Comparison of ENCODE assay signal across 13 mouse cellular contexts in genomic region chr7:27309832-27310231, GRCm38 (mm10). TPM values are rescaled to one million over a fixed set of nuclear protein-coding genes. Genes with fewer than 3 reads are reported as not detected.
DNase-seq lines count a peak whose midpoint lies in the region; ATAC-seq and TF ChIP-seq lines count a peak whose summit lies in the region.
"Had no signal": no experiment of that assay in that cellular context is flagged by ENCODE, and none has a peak within 500 bp of the region (broad histone marks: within the 10 kb centered on the region; RNA-seq: fewer than 3 reads in every experiment).

No protein-coding gene starts in this region.

- H3K4me2 ChIP-seq in heart, embryonic 11.5 days = peak overlapping the region; percentile 67
- peak overlapping the region; percentile 56; the same call in 1 of the 2 replicates for H3K4me2 ChIP-seq in kidney, embryonic 16.5 days (replicated peaks; ENCODE audit: low read depth, low read length)

- H3K9ac ChIP-seq in heart, embryonic 11.5 days (ENCODE audit: low read depth, low read length) = no peak overlapping the region
- no peak overlapping the region for H3K9ac ChIP-seq in kidney, embryonic 16.5 days (replicated peaks; ENCODE audit: low read length)
- H3K9ac ChIP-seq in ES-E14 (ENCODE audit: insufficient read depth, low read depth, low read length, poor library complexity, severe bottlenecking) = peak overlapping the region; percentile 81

- in situ Hi-C loops in ES-E14 (cut with MboI; ENCODE audit: low sequenced_read_pairs in 2 of 2, unreplicated experiment in 2 of 2) = no loop called here

- H3K27me3 ChIP-seq in heart, embryonic 11.5 days (ENCODE audit: control insufficient read depth, insufficient read depth, low read length) = peaks cover 22% of the 10 kb centered on the region
- H3K27me3 ChIP-seq in kidney, embryonic 16.5 days (ENCODE audit: insufficient read depth, low read length) = no peaks in the 10 kb centered on the region; the same call in 1 of the 2 replicates
- H3K27me3 ChIP-seq in limb, embryonic 10.5 days (ENCODE audit: low read depth, poor library complexity, severe bottlenecking) = peaks cover 47% of the 10 kb centered on the region
- H3K27me3 ChIP-seq: Patski had no signal

- H3K9me3 ChIP-seq in heart, embryonic 11.5 days (replicated peaks; ENCODE audit: control insufficient read depth, low read length) = peaks cover 10% of the 10 kb centered on the region
- peaks cover 16% of the 10 kb centered on the region for H3K9me3 ChIP-seq in kidney, embryonic 16.5 days (ENCODE audit: low read length)
- H3K9me3 ChIP-seq in ES-E14 (ENCODE audit: control insufficient read depth, insufficient read depth, low read depth, low read length) = peaks cover 1% of the 10 kb centered on the region; the same call in 1 of the 2 replicates
- H3K9me3 ChIP-seq in limb, embryonic 10.5 days (replicated peaks) = peaks cover 8% of the 10 kb centered on the region

- H3K36me3 ChIP-seq in heart, embryonic 11.5 days (ENCODE audit: control insufficient read depth, insufficient read depth, low read length) = no peaks in the 10 kb centered on the region; the same call in 1 of the 2 replicates
- H3K36me3 ChIP-seq in kidney, embryonic 16.5 days (ENCODE audit: insufficient read depth, low read length) = peaks cover 13% of the 10 kb centered on the region
- H3K36me3 ChIP-seq in ES-E14 (ENCODE audit: control insufficient read depth, insufficient read depth, low read length, poor library complexity, severe bottlenecking) = peaks cover 24% of the 10 kb centered on the region
- no peaks in the 10 kb centered on the region for H3K36me3 ChIP-seq in limb, embryonic 10.5 days

- H3K4me3 ChIP-seq in heart, embryonic 11.5 days (ENCODE audit: low read depth, low read length) = no peak overlapping the region
- H3K4me3 ChIP-seq in kidney, embryonic 16.5 days (ENCODE audit: low read length) = no peak overlapping the region
- H3K4me3 ChIP-seq in ES-E14 (ENCODE audit: insufficient read depth in 1 of 2, low read depth in 1 of 2, low read length in 2 of 2, poor library complexity in 1 of 2, severe bottlenecking in 1 of 2) = peak overlapping the region; percentile 64
- H3K4me3 ChIP-seq in limb, embryonic 10.5 days = no peak overlapping the region

- WGBS in heart, embryonic 11.5 days (ENCODE audit: insufficient replicate concordance) = 44% methylated on average over 3 of the region's 3 CpGs
- WGBS in kidney, embryonic 16.5 days = 22% methylated on average over 3 of the region's 3 CpGs
- 59% methylated on average over 3 of the region's 3 CpGs for WGBS in limb, embryonic 10.5 days

- H3K27ac ChIP-seq in heart, embryonic 11.5 days (ENCODE audit: low read depth, low read length) = no peak overlapping the region
- H3K27ac ChIP-seq in kidney, embryonic 16.5 days (ENCODE audit: low read length) = no peak overlapping the region
- H3K27ac ChIP-seq in ES-E14 (ENCODE audit: insufficient read depth, low read depth, low read length, poor library complexity, severe bottlenecking) = peak overlapping the region; percentile 98
- H3K27ac ChIP-seq in limb, embryonic 10.5 days = no peak overlapping the region

- peaks cover 3% of the 10 kb centered on the region for H3K4me1 ChIP-seq in heart, embryonic 11.5 days (ENCODE audit: control insufficient read depth, insufficient read depth, low read length)
- peaks cover 12% of the 10 kb centered on the region; the same call in 1 of the 2 replicates for H3K4me1 ChIP-seq in kidney, embryonic 16.5 days (ENCODE audit: insufficient read depth, low read length)
- peaks cover 7 to 14% of the 10 kb centered on the region in 2 experiments for H3K4me1 ChIP-seq in ES-E14 (ENCODE audit: control insufficient read depth in 2 of 2, insufficient read depth in 2 of 2, low read length in 2 of 2, poor library complexity in 1 of 2)
- peaks cover 23% of the 10 kb centered on the region for H3K4me1 ChIP-seq in limb, embryonic 10.5 days

- 0 out of 2 replicates have a peak, but pooled peaks have one; percentile 23 for ATAC-seq in heart, embryonic 11.5 days (replicated peaks; ENCODE audit: insufficient number of reproducible peaks, low FRiP score, low TSS enrichment)
- no peak for ATAC-seq in kidney, embryonic 16.5 days (ENCODE audit: low FRiP score, low TSS enrichment)
- ATAC-seq: Patski had no signal

- no peak for DNase-seq in heart, postnatal 4 days
- no peak for DNase-seq in kidney, postnatal 36 days
- no peak for DNase-seq in ES-E14 (ENCODE audit: low read depth, low spot score)
- peak; percentile 39 for DNase-seq in limb, embryonic 10.5 days (ENCODE audit: low spot score)
- no peak for DNase-seq in gastrocnemius, postnatal 4 days (ENCODE audit: low spot score in 2 of 2)
- DNase-seq: liver had no signal

TF ChIP-seq in ES-E14, 5 proteins besides CTCF, POLR2A, EP300 and RAD21:
- TF ChIP-seq ZNF384 (IDR thresholded peaks at IDR 0.05; ENCODE audit: low read depth, low read length) (peak; percentile 91), CHD2 (IDR thresholded peaks at IDR 0.05; ENCODE audit: low read depth, low read length) (no peak)

RNA-seq across cellular contexts. Expression of gene Ltbp4, which starts 27.7 kb away (rescaled TPM):
- 28.9 and 31.5 TPM in 2 replicates for polyA plus RNA-seq in heart, embryonic 11.5 days (2014; fragmentation: Nextera tagmentation; extraction: Ambion mirVana)
- 100 to 1,000 TPM; 238 to 255 TPM for total RNA-seq in heart, postnatal 4 days (2021)
- polyA plus RNA-seq in kidney, embryonic 16.5 days (2015; fragmentation: Nextera tagmentation; extraction: Ambion mirVana) = 45.9 and 55.8 TPM in 2 replicates
- total RNA-seq in ES-E14 (2012; rRNA removed) = 65.8 and 114 TPM in 2 replicates
- 6.7 and 10.6 TPM in 2 replicates for polyA plus RNA-seq in limb, embryonic 10.5 days (2016; fragmentation: Nextera tagmentation; extraction: Ambion mirVana)
- total RNA-seq in gastrocnemius, postnatal 4 days (2021) = 100 to 1,000 TPM; 152 to 169 TPM
- total RNA-seq: monocyte, adult 5-6 weeks had no signal

RNA-seq across cellular contexts. Expression of gene Shkbp1, which starts 46.0 kb away (rescaled TPM):
- polyA plus RNA-seq in heart, embryonic 11.5 days (2014; fragmentation: Nextera tagmentation; extraction: Ambion mirVana) = 33.3 and 34.1 TPM in 2 replicates
- 10 to 100 TPM; 18.4 to 19.8 TPM for total RNA-seq in heart, postnatal 4 days (2021)
- 51.4 and 56.9 TPM in 2 replicates for polyA plus RNA-seq in kidney, embryonic 16.5 days (2015; fragmentation: Nextera tagmentation; extraction: Ambion mirVana)
- 28.8 and 45.5 TPM in 2 replicates for total RNA-seq in ES-E14 (2012; rRNA removed)
- 46.1 and 61.2 TPM in 2 replicates for polyA plus RNA-seq in limb, embryonic 10.5 days (2016; fragmentation: Nextera tagmentation; extraction: Ambion mirVana)
- 10 to 100 TPM; 11.0 to 11.5 TPM for total RNA-seq in gastrocnemius, postnatal 4 days (2021)

RNA-seq across cellular contexts. Expression of gene Gm20479, which starts 47.4 kb away (rescaled TPM):
- 1.6 and 2.1 TPM in 2 replicates for polyA plus RNA-seq in heart, embryonic 11.5 days (2014; fragmentation: Nextera tagmentation; extraction: Ambion mirVana)
- 1 to 10 TPM in 1 of 2 experiments, not detected in 1; 3.7 TPM for total RNA-seq in heart, postnatal 4 days (2021)
- 0.64 and 0.80 TPM in 2 replicates for polyA plus RNA-seq in kidney, embryonic 16.5 days (2015; fragmentation: Nextera tagmentation; extraction: Ambion mirVana)
- total RNA-seq in ES-E14 (2012; rRNA removed) = 1.4 and 1.5 TPM in 2 replicates
- polyA plus RNA-seq in limb, embryonic 10.5 days (2016; fragmentation: Nextera tagmentation; extraction: Ambion mirVana) = not detected in 2 replicates
- total RNA-seq in gastrocnemius, postnatal 4 days (2021) = not detected
- total RNA-seq: layer of hippocampus, adult 18-20 months; left cerebral cortex, adult 8-10 months; monocyte, adult 5-6 weeks had no signal
- polyA plus RNA-seq: cerebellum, adult 2 months had no signal

RNA-seq across cellular contexts. Expression of gene Numbl, which starts 51.6 kb away (rescaled TPM):
- 3.4 and 4.6 TPM in 2 replicates for polyA plus RNA-seq in heart, embryonic 11.5 days (2014; fragmentation: Nextera tagmentation; extraction: Ambion mirVana)
- total RNA-seq in heart, postnatal 4 days (2021) = 10 to 100 TPM; 11.5 to 12.1 TPM
- polyA plus RNA-seq in kidney, embryonic 16.5 days (2015; fragmentation: Nextera tagmentation; extraction: Ambion mirVana) = 13.5 and 16.4 TPM in 2 replicates
- 11.9 and 14.1 TPM in 2 replicates for total RNA-seq in ES-E14 (2012; rRNA removed)
- 7.9 and 10.4 TPM in 2 replicates for polyA plus RNA-seq in limb, embryonic 10.5 days (2016; fragmentation: Nextera tagmentation; extraction: Ambion mirVana)
- 10 to 100 TPM; 26.3 to 32.3 TPM for total RNA-seq in gastrocnemius, postnatal 4 days (2021)

Comparison
In these comparisons a context has a peak if more than half of its experiments do, and no peak if none do; other contexts are left out.
1. H3K4me3 ChIP-seq: peak in ES-E14 (2 of 2); none in heart, embryonic 11.5 days (single experiment), kidney, embryonic 16.5 days (single experiment) and limb, embryonic 10.5 days (single experiment).